Mouse (Mus musculus) gastrocnemius, postnatal 4 days (tissue): ENCODE results near the gene Ate1. TPM values are rescaled to one million over a fixed set of nuclear protein-coding genes. Genes with fewer than 3 reads are reported as not detected.
"Not testable (repeated sequence)": the region's sequence is repeated elsewhere in the genome, so short reads cannot be mapped to it uniquely, and the experiment has no call there.

Experiments
- DNase-seq, 2 experiments: peaks; one replicate each; pipeline ENCODE4 v3.0.0; 2021 to 2022; ENCODE audit warnings: low spot score in 2 of 2, mixed read lengths in 2 of 2
- long read RNA-seq, 2 experiments: library from polyadenylated mRNA; stranded (forward); transcript quantifications; one replicate each; pipeline ENCODE4 v2.0.0; 2021
- total RNA-seq, 2 experiments: library from RNA; stranded (reverse); gene quantifications; 2 replicates each; pipeline ENCODE4 v1.2.3; 2021

Gene Ate1
- total RNA-seq = 10 to 100 TPM; 32.0 to 35.1 TPM
- long read RNA-seq, experiment 1, full-length matches to known transcripts = 17 of 24 reads
- long read RNA-seq, experiment 1, partial matches to known transcripts = 0 of 24 reads
- long read RNA-seq, experiment 1, other reads (novel, unspliced or antisense) = 7 of 24 reads
- long read RNA-seq, experiment 2, full-length matches to known transcripts = 24 of 29 reads
- long read RNA-seq, experiment 2, partial matches to known transcripts = 0 of 29 reads
- long read RNA-seq, experiment 2, other reads (novel, unspliced or antisense) = 5 of 29 reads

DNA sequence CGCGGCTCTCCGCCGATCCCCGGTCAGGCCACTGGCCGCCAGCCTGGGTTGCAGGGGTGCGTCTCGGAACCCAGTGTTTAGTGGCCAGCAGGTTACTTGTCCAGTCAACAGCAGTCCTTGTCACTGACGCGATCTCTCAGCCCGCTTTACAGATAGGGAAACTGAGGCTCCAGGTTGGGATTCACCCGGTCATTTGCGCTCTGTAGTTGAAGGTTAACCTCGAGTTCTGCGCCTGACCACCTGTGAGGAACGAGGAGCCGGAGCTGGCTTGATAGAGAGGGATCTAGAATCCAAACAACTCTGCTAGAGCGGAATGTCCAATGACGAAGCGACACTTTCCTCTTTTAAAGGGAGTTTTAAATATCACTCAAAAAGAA lies at the start of gene Ate1:
Gene Ate1, minus strand, starts transcription at position 321 of the 377 bp plus-strand sequence.
- DNase-seq = no peak

GRCm38 (mm10) chr7:130568783-130569436 lies 48.7 kb upstream of the Ate1 start:
- no peak for DNase-seq

DNA sequence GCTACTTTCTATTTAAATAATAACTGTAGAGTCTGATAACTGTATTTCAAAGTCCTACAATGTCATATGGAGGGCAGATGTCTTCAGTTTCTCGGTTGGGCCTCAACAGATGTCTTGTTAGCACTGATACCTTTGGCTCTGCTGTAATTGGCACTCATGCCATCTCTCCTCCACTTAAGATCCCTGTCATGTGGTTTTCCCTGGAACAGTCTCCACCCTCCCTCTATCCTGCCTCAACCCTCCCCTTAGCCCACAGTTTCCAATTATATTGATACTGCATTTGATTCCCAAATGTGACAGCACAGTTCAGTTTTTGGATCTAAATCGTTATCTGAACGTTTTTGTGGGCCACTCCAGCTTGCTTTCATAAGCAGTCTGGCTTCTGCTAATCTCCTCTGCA lies 44.4 kb upstream of the Ate1 start:
- DNase-seq = no peak

GRCm38 (mm10) chr7:130563880-130564279 lies 43.7 kb upstream of the Ate1 start:
- no peak for DNase-seq

GRCm38 (mm10) chr7:130563276-130563675 lies 43.1 kb upstream of the Ate1 start:
- DNase-seq = no peak

DNA sequence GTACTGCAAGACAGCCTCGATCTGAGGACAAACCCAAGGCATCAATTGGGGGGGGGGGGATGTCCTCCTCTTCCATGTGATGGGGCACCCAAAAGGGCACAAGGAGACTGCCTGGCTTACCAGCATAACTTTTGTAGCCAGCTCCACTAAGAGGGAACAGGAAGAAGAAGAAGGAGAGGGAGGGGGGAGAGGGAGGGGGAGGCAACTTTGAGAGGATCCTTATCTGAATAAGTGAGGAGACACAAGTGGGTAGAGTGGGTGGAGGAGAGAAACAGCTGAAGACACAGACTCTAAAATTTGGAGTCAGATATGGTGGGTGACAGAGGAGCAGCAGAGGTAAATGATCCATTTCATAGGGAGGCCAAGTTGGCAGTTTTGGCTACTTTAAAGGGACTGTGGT lies 40.8 kb upstream of the Ate1 start:
- DNase-seq = no peak

- no peak for DNase-seq
Measured at GRCm38 (mm10) chr7:130558592-130558991, 38.4 kb upstream of the Ate1 start.

DNA sequence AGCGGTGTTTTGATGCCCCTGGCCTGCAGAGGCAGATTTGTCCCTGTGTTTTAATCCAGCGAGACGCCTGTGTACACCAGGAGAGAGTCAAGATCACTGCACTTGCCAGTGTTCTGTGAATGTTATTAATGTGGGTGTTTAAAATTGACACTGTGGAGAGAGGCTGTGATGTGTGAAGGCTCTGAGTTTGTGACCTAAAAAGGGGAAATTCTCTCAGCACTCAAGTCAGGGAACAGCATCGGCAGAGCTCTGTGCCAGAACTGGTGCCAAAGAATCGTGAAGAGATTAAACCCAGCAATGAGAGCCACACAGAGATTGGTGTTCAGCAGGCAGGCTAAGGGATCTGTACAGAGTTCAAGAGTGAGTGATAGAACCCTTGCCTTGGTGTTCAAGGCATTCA lies 35.4 kb upstream of the Ate1 start:
- no peak for DNase-seq

GRCm38 (mm10) chr7:130553321-130553720 lies 33.2 kb upstream of the Ate1 start:
- no peak for DNase-seq

- peak in 1 of 2 experiments; percentile 34 for DNase-seq
Measured at GRCm38 (mm10) chr7:130552780-130553179, 32.6 kb upstream of the Ate1 start.

DNA sequence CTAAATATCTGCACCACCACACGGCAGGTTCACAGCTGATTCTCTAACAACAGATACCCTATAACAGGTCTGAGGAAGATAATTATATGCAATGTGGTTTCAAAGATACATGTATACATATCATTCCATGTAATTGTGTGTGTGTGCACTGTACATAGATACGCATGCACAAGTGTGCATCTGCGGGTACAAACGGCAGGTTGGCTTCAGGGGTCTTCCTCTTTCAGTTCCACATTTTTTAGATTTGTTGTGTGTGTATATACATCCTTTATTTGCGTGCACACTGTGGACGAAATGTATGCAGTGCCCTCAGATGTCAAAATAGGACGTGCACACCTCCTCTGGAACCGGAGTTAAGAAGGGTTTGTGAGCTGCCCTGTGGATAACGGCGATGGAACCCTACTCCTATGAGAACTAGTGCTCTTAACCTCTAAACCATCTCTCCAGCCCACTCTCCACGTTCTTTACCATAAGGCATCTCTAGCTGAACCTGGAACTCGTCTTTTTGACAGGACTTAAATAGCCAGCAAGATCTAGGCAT lies 27.5 kb upstream of the Ate1 start:
- no peak for DNase-seq

GRCm38 (mm10) chr7:130546791-130547484 lies 26.8 kb upstream of the Ate1 start:
- peak; percentile 82 to 94 for DNase-seq

- no peak for DNase-seq
Measured at GRCm38 (mm10) chr7:130546421-130546790, 26.2 kb upstream of the Ate1 start.

GRCm38 (mm10) chr7:130545893-130546292 lies 25.7 kb upstream of the Ate1 start:
- no peak for DNase-seq

GRCm38 (mm10) chr7:130545401-130545800 lies 25.2 kb upstream of the Ate1 start:
- DNase-seq = no peak

DNA sequence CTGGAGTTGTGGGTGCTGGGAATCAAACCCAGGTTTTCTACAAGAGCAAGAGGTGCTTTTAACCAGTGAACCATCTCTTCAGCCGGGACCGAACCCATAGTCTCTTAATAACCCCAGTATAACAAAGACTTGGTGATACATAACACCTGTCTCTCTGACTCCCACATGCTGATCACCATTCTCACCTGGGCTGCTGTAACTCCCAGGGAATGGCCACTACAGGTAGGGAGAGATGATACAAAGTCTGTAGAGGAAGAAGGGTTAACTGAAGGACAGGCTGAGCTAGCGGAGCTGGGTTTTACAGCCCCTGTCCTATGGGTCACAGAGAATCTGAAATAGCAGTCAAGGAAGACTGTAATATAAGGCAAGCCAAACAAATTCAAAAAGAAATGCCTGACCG lies 23.0 kb upstream of the Ate1 start:
- DNase-seq = no peak

DNA sequence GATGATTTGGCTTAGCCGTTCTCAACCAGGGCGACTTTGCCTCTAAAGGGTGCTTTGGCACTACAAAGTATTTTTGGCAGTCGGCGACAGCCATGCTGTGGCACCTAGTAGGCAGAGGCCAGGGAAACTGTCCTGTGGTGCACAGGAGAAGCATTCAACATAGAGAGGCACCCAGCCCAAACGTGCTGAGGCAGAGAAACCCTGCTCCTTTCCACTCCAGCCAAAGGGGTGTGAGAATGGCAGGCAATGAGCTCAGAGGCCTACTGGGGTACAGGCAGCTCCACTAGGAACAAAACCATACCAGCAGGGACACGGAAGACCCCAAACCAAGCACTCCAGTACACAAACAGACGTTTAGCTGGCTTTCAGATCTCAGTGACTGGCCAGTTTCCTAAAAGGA lies 20.0 kb upstream of the Ate1 start:
- no peak for DNase-seq

DNA sequence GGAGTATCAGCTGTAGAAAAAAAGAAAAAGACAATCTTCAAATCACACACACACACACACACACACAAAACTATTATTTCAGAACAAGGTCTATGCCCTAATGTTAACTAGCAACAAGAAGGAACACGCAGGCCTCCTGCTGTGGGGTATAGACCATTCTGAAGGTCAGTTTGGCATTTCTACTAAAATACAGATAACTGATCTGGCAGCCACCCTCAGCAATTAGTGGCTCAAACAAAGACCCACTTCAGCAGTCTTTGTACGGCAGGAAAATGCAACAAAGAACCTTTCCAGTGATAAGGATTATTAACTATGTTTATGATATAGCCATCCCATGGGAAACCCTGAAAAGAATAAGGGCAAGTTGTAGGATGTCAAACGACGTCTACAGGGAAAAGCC lies 16.9 kb upstream of the Ate1 start:
- DNase-seq = no peak

DNA sequence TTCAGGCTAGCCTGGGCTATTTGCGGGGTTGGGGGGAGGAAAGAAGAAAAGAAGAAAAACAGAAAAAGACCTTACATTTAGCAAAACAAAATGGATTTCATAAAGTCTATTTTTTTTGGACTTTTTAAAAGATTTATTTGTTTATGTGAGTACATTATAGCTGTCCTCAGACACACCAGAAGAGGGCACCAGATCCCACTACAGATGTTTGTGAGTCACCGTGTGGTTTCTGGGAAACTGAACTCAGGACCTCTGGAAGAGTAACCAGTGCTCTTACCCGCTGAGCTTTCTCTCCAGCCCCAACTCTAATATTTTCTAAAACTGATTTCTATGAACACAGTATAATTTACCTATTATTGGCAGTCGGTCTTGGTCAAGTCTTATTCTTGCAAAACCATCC lies 15.0 kb upstream of the Ate1 start:
- DNase-seq = no peak

DNA sequence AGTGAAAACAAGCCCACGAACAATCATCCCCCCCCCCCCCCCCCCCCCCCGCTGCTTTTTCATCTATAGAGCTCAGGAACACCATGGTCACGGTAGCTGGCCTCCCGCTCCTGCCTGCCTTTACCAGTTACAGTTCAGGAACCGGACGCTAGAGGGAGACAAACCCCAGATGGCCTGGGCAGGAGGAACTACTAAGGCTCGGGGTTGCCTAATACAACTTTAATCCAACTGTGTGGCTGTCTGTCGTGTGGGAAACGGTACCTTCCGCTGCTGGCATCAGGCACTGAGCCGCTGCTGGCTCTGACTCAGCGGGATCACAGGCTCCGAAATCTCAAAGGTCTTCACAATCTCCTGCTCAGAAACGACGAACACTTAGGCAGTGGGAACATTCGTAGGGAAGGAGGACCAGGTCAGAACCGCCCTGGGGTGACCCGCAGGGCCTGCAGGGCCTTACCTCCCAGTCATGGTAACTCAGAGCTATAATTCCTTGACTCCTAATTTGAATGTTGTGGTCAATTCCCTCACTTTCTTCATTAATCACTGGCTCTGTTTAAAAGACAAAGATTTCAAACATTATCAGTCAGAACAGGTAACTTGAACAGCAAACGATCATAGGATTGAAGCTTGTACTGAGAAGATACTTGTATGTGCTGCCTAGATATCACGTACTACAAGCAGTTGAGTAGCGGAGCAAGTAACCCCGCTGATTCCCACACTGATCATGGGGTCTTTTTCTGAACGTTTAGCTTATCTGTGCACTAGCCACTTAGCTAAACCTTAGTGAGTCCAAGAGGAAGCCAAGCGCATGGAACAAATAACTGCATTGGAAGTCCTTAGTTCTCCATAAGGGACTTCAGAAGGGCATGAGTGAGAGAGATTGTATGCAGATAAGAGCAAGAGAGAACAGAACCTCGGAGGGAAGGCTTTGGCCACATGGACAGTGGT lies 13.4 kb upstream of the Ate1 start:
- peak; percentile 69 to 84 for DNase-seq

GRCm38 (mm10) chr7:130531138-130531537 lies 11.0 kb upstream of the Ate1 start:
- DNase-seq = not testable (repeated sequence)
